Mouse (Mus musculus) MEL (cell line): ENCODE data around the gene Shisa8.

Experiments used
- BHLHE40 ChIP-seq: IDR thresholded peaks from 2 replicates; pipeline ENCODE4 v1.6.1; 2012; ENCODE audit warnings: low read depth, mild to moderate bottlenecking, inconsistent platforms, low read length, improper control_type of control experiment, borderline replicate concordance
- CTCF ChIP-seq, 3 experiments: IDR thresholded peaks in 2 of 3; conservative IDR thresholded peaks in 1 of 3; 2 replicates each; pipeline ENCODE4 v1.5.1; 2011 to 2012; ENCODE audit warnings: low read length in 3 of 3, low read depth in 2 of 3, mild to moderate bottlenecking in 2 of 3, improper control_type of control experiment in 1 of 3, inconsistent platforms in 1 of 3, mixed read lengths in 1 of 3, moderate library complexity in 1 of 3; ENCODE audit not compliant: control insufficient read depth in 1 of 3, insufficient read depth in 1 of 3, poor library complexity in 1 of 3, severe bottlenecking in 1 of 3
- EP300 ChIP-seq, 2 experiments: IDR thresholded peaks; 2 replicates each; pipeline ENCODE4 v1.6.1; 2011; ENCODE audit warnings: improper control_type of control experiment in 2 of 2, low read length in 2 of 2, low read depth in 1 of 2, mild to moderate bottlenecking in 1 of 2
- GATA1 ChIP-seq: IDR thresholded peaks from 2 replicates; pipeline ENCODE4 v1.6.1; 2011; ENCODE audit warnings: low read depth, low read length, improper control_type of control experiment
- JUND ChIP-seq: IDR thresholded peaks from 2 replicates; pipeline ENCODE4 v1.6.1; 2011; ENCODE audit warnings: low read depth, mild to moderate bottlenecking, improper control_type of control experiment, low read length
- MAZ ChIP-seq: IDR thresholded peaks from 2 replicates; pipeline ENCODE4 v1.6.1; 2012; ENCODE audit warnings: low read depth, mild to moderate bottlenecking, inconsistent platforms, low read length, improper control_type of control experiment
- MEF2A ChIP-seq: IDR thresholded peaks from 2 replicates; pipeline ENCODE4 v1.6.1; 2014; ENCODE audit warnings: low read depth, mild to moderate bottlenecking, inconsistent platforms, low read length, improper control_type of control experiment; ENCODE audit not compliant: poor library complexity, insufficient replicate concordance, severe bottlenecking; ENCODE audit errors: extremely low read depth
- MYC ChIP-seq: IDR thresholded peaks from 2 replicates; pipeline ENCODE4 v1.6.1; 2011; ENCODE audit warnings: low read depth, mild to moderate bottlenecking, low read length, improper control_type of control experiment, moderate library complexity
- NRF1 ChIP-seq: IDR thresholded peaks from 2 replicates; pipeline ENCODE4 v1.6.1; 2014; ENCODE audit warnings: low read depth, mild to moderate bottlenecking, inconsistent platforms, low read length, improper control_type of control experiment, moderate library complexity; ENCODE audit not compliant: poor library complexity, insufficient read depth, severe bottlenecking
- POLR2A ChIP-seq, 2 experiments: IDR thresholded peaks; 2 replicates each; pipeline ENCODE4 v1.6.1; 2011 to 2012; ENCODE audit warnings: low read length in 2 of 2, mild to moderate bottlenecking in 2 of 2, control low read depth in 1 of 2, improper control_type of control experiment in 1 of 2, low read depth in 1 of 2, moderate library complexity in 1 of 2; ENCODE audit not compliant: control insufficient read depth in 1 of 2, insufficient read depth in 1 of 2, poor library complexity in 1 of 2
- POLR2AphosphoS2 ChIP-seq: IDR thresholded peaks from 2 replicates; pipeline ENCODE4 v1.6.1; 2011; ENCODE audit warnings: low read length, improper control_type of control experiment
- POLR2AphosphoS5 ChIP-seq: IDR thresholded peaks from 2 replicates; pipeline ENCODE4 v1.6.1; 2012; ENCODE audit warnings: low read depth, borderline replicate concordance, mild to moderate bottlenecking, inconsistent platforms, low read length, moderate library complexity, mixed read lengths
- TAL1 ChIP-seq: IDR thresholded peaks from 2 replicates; pipeline ENCODE4 v1.6.1; 2012; ENCODE audit warnings: mild to moderate bottlenecking, inconsistent platforms, low read length, moderate library complexity, mixed read lengths

DNA sequence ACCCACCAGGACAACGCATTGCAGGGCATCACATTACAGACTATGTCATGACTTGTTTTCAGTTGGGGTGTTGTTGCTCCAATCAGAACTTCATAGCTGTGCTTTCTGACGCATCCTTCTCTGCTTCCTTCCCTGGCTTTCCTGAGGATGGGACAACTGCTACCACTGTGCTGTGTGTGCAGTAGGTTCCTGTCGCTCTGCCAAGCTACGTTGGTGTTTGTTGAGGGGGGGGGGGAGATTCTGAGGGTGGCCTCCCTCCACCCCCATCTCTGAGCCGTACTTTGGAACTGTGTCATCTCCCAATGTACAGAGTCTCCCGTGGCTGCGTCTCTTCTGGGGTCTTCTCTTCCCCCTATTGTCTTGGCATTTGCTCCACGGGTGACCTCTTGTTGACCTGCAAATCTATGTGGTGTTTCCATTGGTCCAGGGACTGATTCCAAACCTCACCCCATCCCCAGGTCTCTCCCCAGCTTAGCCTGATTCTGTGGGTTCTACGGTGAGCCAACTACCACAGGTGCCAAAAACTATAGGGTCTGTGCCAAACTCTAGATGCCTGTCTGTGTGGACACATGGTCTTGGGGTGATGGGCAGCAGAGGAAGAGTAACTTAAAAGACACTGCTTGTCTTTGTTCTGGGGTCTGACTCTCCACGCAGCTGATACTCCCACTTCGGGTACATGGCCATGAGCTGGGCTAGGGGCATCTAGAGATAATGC lies 2.9 kb upstream of the Shisa8 start:
- TF ChIP-seq POLR2A (IDR thresholded peaks at IDR 0.05; ENCODE audit: control insufficient read depth in 1 of 2, insufficient read depth in 1 of 2, low read depth in 1 of 2, low read length in 2 of 2, poor library complexity in 1 of 2) (no peak), MYC (no peak), GATA1 (no peak), POLR2AphosphoS2 (no peak), CTCF (IDR thresholded peaks at IDR 0.05 in 2 of 3, conservative IDR thresholded peaks at IDR 0.05 in 1 of 3; ENCODE audit: control insufficient read depth in 1 of 3, insufficient read depth in 1 of 3, low read depth in 2 of 3, low read length in 3 of 3, poor library complexity in 1 of 3, severe bottlenecking in 1 of 3) (no peak), EP300 (IDR thresholded peaks at IDR 0.05; ENCODE audit: low read depth in 1 of 2, low read length in 2 of 2) (no peak), JUND (no peak), POLR2AphosphoS5 (no peak), TAL1 (no peak), MAZ (no peak), BHLHE40 (no peak), NRF1 (no peak), MEF2A (no peak)
